Mouse (Mus musculus): ENCODE data around the gene Ptprd. TPM values are rescaled to one million over a fixed set of nuclear protein-coding genes. Genes with fewer than 3 reads are reported as not detected.

The Ptprd gene
- polyA plus RNA-seq, 1 experiment from 2014 or later: 31.2 TPM

GRCm38 (mm10) chr4:77155037-77155436 is 1056.7 kb downstream of the Ptprd start:
- H3K4me2 ChIP-seq: no peak overlapping the region
- no peaks in the 10 kb centered on the region for H3K27me3 ChIP-seq
- no peak for ATAC-seq (ENCODE audit: insufficient number of reproducible peaks, low FRiP score, low TSS enrichment, low read depth)
- 85% methylated on average over 1 of the region's 1 CpGs for WGBS
- no peak overlapping the region for H3K27ac ChIP-seq
- H3K36me3 ChIP-seq: no peaks in the 10 kb centered on the region
- H3K9ac ChIP-seq: no peak overlapping the region
- no peaks in the 10 kb centered on the region for H3K4me1 ChIP-seq
- H3K9me3 ChIP-seq: no peaks in the 10 kb centered on the region
- H3K4me3 ChIP-seq: no peak overlapping the region

GRCm38 (mm10) chr4:77124852-77125251 is 1086.9 kb downstream of the Ptprd start:
- WGBS: 85% methylated on average over 2 of the region's 2 CpGs
- no peaks in the 10 kb centered on the region for H3K27me3 ChIP-seq
- H3K9ac ChIP-seq: no peak overlapping the region
- H3K4me1 ChIP-seq: no peaks in the 10 kb centered on the region
- H3K27ac ChIP-seq: no peak overlapping the region
- H3K36me3 ChIP-seq: no peaks in the 10 kb centered on the region
- no peak overlapping the region for H3K4me2 ChIP-seq
- ATAC-seq (ENCODE audit: insufficient number of reproducible peaks, low FRiP score, low TSS enrichment, low read depth): no peak
- no peak overlapping the region for H3K4me3 ChIP-seq
- no peaks in the 10 kb centered on the region for H3K9me3 ChIP-seq

GRCm38 (mm10) chr4:77110894-77111293 is 1100.9 kb downstream of the Ptprd start:
- H3K9ac ChIP-seq: no peak overlapping the region
- H3K27ac ChIP-seq: no peak overlapping the region
- no peak overlapping the region for H3K4me2 ChIP-seq
- H3K36me3 ChIP-seq: no peaks in the 10 kb centered on the region
- H3K4me3 ChIP-seq: no peak overlapping the region
- no peaks in the 10 kb centered on the region for H3K9me3 ChIP-seq
- no peak for ATAC-seq (ENCODE audit: insufficient number of reproducible peaks, low FRiP score, low TSS enrichment, low read depth)
- no peaks in the 10 kb centered on the region for H3K4me1 ChIP-seq
- 86% methylated on average over 1 of the region's 1 CpGs for WGBS
- no peaks in the 10 kb centered on the region for H3K27me3 ChIP-seq

- no peak for ATAC-seq (ENCODE audit: insufficient number of reproducible peaks, low FRiP score, low TSS enrichment, low read depth)
- Histone ChIP-seq H3K9ac (no peak overlapping the region), H3K9me3 (no peaks in the 10 kb centered on the region), H3K36me3 (no peaks in the 10 kb centered on the region), H3K4me1 (no peaks in the 10 kb centered on the region), H3K27me3 (no peaks in the 10 kb centered on the region), H3K27ac (no peak overlapping the region), H3K4me3 (no peak overlapping the region), H3K4me2 (no peak overlapping the region)
- WGBS: 83% methylated on average over 2 of the region's 2 CpGs
Measured at GRCm38 (mm10) chr4:77107291-77107690, 1104.5 kb downstream of the Ptprd start.

GRCm38 (mm10) chr4:77083165-77083564 is 1128.6 kb downstream of the Ptprd start:
- ATAC-seq (ENCODE audit: insufficient number of reproducible peaks, low FRiP score, low TSS enrichment, low read depth): 0 out of 2 replicates have a peak, but pooled peaks have one; percentile 14
- Histone ChIP-seq H3K36me3 (no peaks in the 10 kb centered on the region), H3K9me3 (no peaks in the 10 kb centered on the region), H3K27ac (no peak overlapping the region), H3K4me3 (no peak overlapping the region), H3K9ac (no peak overlapping the region), H3K27me3 (no peaks in the 10 kb centered on the region), H3K4me1 (no peaks in the 10 kb centered on the region), H3K4me2 (no peak overlapping the region)
- 39% methylated on average over 3 of the region's 3 CpGs for WGBS

GRCm38 (mm10) chr4:77077607-77078006 is 1134.2 kb downstream of the Ptprd start:
- no peaks in the 10 kb centered on the region for H3K27me3 ChIP-seq
- no peak overlapping the region for H3K4me2 ChIP-seq
- no peak overlapping the region for H3K4me3 ChIP-seq
- 79% methylated on average over 4 of the region's 4 CpGs for WGBS
- no peak for ATAC-seq (ENCODE audit: insufficient number of reproducible peaks, low FRiP score, low TSS enrichment, low read depth)
- no peak overlapping the region for H3K9ac ChIP-seq
- H3K27ac ChIP-seq: no peak overlapping the region
- H3K4me1 ChIP-seq: no peaks in the 10 kb centered on the region
- no peaks in the 10 kb centered on the region for H3K36me3 ChIP-seq
- no peaks in the 10 kb centered on the region for H3K9me3 ChIP-seq

- H3K27ac ChIP-seq: no peak overlapping the region
- no peaks in the 10 kb centered on the region for H3K27me3 ChIP-seq
- H3K9me3 ChIP-seq: no peaks in the 10 kb centered on the region
- H3K36me3 ChIP-seq: no peaks in the 10 kb centered on the region
- no peak overlapping the region for H3K9ac ChIP-seq
- no peak for ATAC-seq (ENCODE audit: insufficient number of reproducible peaks, low FRiP score, low TSS enrichment, low read depth)
- 78% methylated on average over 6 of the region's 6 CpGs for WGBS
- no peak overlapping the region for H3K4me3 ChIP-seq
- no peak overlapping the region for H3K4me2 ChIP-seq
- H3K4me1 ChIP-seq: no peaks in the 10 kb centered on the region
Measured at GRCm38 (mm10) chr4:77050536-77051207, 1161.1 kb downstream of the Ptprd start.

- Histone ChIP-seq H3K4me1 (no peaks in the 10 kb centered on the region), H3K4me2 (no peak overlapping the region), H3K4me3 (no peak overlapping the region), H3K36me3 (no peaks in the 10 kb centered on the region), H3K9me3 (no peaks in the 10 kb centered on the region), H3K9ac (no peak overlapping the region), H3K27me3 (no peaks in the 10 kb centered on the region), H3K27ac (no peak overlapping the region)
- 68% methylated on average over 1 of the region's 1 CpGs for WGBS
- ATAC-seq (ENCODE audit: insufficient number of reproducible peaks, low FRiP score, low TSS enrichment, low read depth): no peak
Measured at GRCm38 (mm10) chr4:77004483-77004882, 1207.3 kb downstream of the Ptprd start.

GRCm38 (mm10) chr4:76996172-76996571 is 1215.6 kb downstream of the Ptprd start:
- Histone ChIP-seq H3K27ac (no peak overlapping the region), H3K4me2 (no peak overlapping the region), H3K4me3 (no peak overlapping the region), H3K36me3 (no peaks in the 10 kb centered on the region), H3K9me3 (no peaks in the 10 kb centered on the region), H3K4me1 (no peaks in the 10 kb centered on the region), H3K27me3 (no peaks in the 10 kb centered on the region), H3K9ac (no peak overlapping the region)
- WGBS: 89% methylated on average over 4 of the region's 4 CpGs
- no peak for ATAC-seq (ENCODE audit: insufficient number of reproducible peaks, low FRiP score, low TSS enrichment, low read depth)

- H3K4me3 ChIP-seq: no peak overlapping the region
- no peaks in the 10 kb centered on the region for H3K27me3 ChIP-seq
- no peak overlapping the region for H3K27ac ChIP-seq
- no peak overlapping the region for H3K9ac ChIP-seq
- no peak overlapping the region for H3K4me2 ChIP-seq
- 88% methylated on average over 1 of the region's 1 CpGs for WGBS
- no peaks in the 10 kb centered on the region for H3K36me3 ChIP-seq
- H3K4me1 ChIP-seq: no peaks in the 10 kb centered on the region
- no peaks in the 10 kb centered on the region for H3K9me3 ChIP-seq
- ATAC-seq (ENCODE audit: insufficient number of reproducible peaks, low FRiP score, low TSS enrichment, low read depth): no peak
Measured at GRCm38 (mm10) chr4:76989961-76990360, 1221.8 kb downstream of the Ptprd start.

- WGBS: 29% methylated on average over 3 of the region's 3 CpGs
- Histone ChIP-seq H3K4me1 (no peaks in the 10 kb centered on the region), H3K4me2 (no peak overlapping the region), H3K36me3 (no peaks in the 10 kb centered on the region), H3K27me3 (no peaks in the 10 kb centered on the region), H3K9ac (no peak overlapping the region), H3K4me3 (no peak overlapping the region), H3K27ac (no peak overlapping the region), H3K9me3 (no peaks in the 10 kb centered on the region)
- ATAC-seq (ENCODE audit: insufficient number of reproducible peaks, low FRiP score, low TSS enrichment, low read depth): no peak
Measured at GRCm38 (mm10) chr4:76977056-76977809, 1234.5 kb downstream of the Ptprd start.

GRCm38 (mm10) chr4:76948251-76948650 is 1263.5 kb downstream of the Ptprd start:
- Histone ChIP-seq H3K27me3 (no peaks in the 10 kb centered on the region), H3K9ac (no peak overlapping the region), H3K4me1 (no peaks in the 10 kb centered on the region), H3K9me3 (no peaks in the 10 kb centered on the region), H3K4me3 (no peak overlapping the region), H3K36me3 (no peaks in the 10 kb centered on the region), H3K27ac (no peak overlapping the region), H3K4me2 (no peak overlapping the region)
- 46% methylated on average over 3 of the region's 3 CpGs for WGBS
- no peak for ATAC-seq (ENCODE audit: insufficient number of reproducible peaks, low FRiP score, low TSS enrichment, low read depth)
